Mouse (Mus musculus) right cerebral cortex, postnatal 10 days (tissue): ENCODE results near the gene Asnsd1.
A peak's percentile ranks its signal among the peaks of the same experiment; 100 is the strongest.
"Not testable (repeated sequence)": the region's sequence is repeated elsewhere in the genome, so short reads cannot be mapped to it uniquely, and the experiment has no call there.

Source experiments
- DNase-seq, 2 experiments: peaks; one replicate each; pipeline ENCODE4 v3.0.0; 2021; ENCODE audit warnings: low spot score in 2 of 2

The Asnsd1 gene

DNA sequence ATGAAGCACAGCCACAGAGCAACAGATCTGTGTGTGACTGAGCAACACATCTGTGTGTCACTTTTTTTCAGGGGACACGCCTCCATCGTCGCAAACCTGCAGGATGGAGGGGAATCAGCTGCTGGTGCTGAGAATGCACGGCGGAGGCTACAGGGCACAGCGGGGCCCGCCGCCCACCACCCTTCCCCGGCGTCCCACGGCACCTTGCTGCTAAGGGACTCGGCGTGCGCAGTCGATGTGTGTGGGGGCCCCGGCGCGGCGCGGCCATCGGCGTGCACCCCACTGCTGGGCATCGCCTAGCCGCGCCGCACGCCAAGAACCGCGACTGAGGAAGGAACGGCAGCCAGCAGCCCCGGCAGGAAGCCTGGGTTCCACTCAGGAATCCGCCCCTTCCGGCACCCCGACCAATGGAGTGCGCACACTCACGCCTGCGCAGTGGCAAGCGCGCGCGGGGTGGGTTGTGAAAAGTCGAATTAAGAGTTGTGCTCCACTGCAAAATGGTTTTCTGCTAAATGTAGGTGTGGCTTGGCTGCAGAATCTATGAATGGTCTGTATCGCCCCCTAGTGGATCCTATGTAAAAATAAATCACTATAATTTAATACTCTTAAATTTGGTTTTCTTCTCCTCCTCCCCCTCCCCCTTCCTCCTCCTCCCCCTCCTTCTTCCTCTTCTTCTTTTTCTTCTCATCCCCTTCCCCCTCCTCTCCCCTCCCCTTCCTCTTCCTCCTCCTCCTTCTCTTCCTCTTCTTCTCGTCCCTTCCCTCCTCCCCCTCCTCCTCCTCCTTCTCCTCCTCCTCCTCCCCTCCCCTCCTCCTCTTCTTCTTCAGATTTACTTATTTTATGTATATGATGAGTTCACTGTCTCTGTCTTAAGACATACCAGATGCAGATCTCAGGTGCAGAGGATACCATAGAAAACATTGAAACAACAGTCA, at the start of gene Asnsd1, which contains the start of the genes Asdurf and Gm28551:
Gene Asnsd1 (minus strand): TSS at position 426 of the 935 bp plus-strand sequence.
Gene Asdurf (minus strand): TSS at position 293 of the 935 bp plus-strand sequence.
Gene Gm28551 (minus strand): TSS at position 341 of the 935 bp plus-strand sequence.
- peak; percentile 98 for DNase-seq

- peak; percentile 46 to 51 for DNase-seq
Measured at GRCm38 (mm10) chr1:53393936-53394760, 41.6 kb upstream of the Asnsd1 start.

DNA sequence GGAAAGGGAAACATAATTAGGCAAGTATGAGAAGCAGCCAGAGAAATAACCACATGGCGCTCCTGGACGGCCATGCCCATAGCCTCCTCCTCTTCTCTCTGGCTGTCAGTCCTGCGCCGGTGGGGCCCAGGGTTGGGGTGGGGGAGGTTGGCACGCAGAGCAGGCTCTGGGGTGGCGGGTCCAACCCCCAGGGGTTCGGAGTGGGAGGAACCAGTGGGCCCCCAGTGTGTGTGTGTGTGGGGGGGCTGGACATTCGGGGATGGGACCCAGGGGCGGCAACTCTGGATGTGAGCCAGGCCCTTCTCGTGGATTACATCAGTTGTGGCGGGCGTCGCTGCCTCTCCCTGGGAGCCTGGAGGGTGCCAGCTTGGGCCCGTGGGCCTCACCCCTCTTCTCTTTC, 36.2 kb upstream of the Asnsd1 start:
- no peak for DNase-seq

GRCm38 (mm10) chr1:53384085-53384688, 31.6 kb upstream of the Asnsd1 start:
- no peak for DNase-seq

- DNase-seq, result no peak
Measured at GRCm38 (mm10) chr1:53377731-53378130, 25.2 kb upstream of the Asnsd1 start.

GRCm38 (mm10) chr1:53375965-53376364, 23.4 kb upstream of the Asnsd1 start:
- DNase-seq, result not testable (repeated sequence)

- DNase-seq, result no peak
Measured at GRCm38 (mm10) chr1:53358988-53359387, 6.4 kb upstream of the Asnsd1 start.

DNA sequence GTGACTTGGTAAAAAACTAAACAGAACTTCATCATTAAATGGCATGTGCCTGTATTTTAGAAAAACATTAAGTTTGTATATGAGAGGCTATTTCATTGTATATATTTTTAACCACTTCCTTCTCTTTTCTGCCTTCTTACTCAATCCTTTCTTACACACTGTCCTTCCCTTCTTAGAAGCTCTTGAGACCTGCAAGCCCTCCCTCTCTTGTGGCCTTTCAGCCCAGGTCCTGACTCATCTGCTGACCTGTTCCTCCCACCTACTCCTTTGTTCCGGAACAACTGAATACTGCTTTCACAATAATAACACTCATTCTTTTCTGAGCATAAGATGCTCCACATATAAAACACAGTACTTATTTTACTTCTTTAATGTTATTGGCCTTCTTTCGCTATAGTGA, 11.5 kb downstream of the Asnsd1 start:
- no peak for DNase-seq

- not testable (repeated sequence) for DNase-seq
Measured at GRCm38 (mm10) chr1:53337403-53337802, 15.1 kb downstream of the Asnsd1 start.

GRCm38 (mm10) chr1:53335465-53335864, 17.1 kb downstream of the Asnsd1 start:
- DNase-seq, result no peak

DNA sequence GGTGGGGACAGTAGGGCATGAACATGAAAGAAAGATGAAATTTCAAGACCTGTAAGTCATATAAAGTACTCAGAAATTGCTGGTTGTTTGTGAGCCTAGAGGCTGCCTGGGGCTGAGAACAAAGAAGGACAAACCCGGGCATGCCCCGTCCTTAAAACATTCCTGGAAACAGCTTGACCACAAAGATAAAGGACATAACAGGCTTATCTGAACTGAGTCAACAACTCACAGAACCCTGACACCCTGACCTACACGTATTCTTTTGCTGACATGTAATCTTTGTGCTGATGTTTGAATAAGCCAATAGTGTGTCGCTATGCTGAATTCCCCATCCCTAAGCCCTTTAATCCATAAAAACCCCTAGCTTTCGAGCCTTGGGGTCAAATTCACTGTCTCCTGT, 19.0 kb downstream of the Asnsd1 start:
- DNase-seq, result not testable (repeated sequence)

DNA sequence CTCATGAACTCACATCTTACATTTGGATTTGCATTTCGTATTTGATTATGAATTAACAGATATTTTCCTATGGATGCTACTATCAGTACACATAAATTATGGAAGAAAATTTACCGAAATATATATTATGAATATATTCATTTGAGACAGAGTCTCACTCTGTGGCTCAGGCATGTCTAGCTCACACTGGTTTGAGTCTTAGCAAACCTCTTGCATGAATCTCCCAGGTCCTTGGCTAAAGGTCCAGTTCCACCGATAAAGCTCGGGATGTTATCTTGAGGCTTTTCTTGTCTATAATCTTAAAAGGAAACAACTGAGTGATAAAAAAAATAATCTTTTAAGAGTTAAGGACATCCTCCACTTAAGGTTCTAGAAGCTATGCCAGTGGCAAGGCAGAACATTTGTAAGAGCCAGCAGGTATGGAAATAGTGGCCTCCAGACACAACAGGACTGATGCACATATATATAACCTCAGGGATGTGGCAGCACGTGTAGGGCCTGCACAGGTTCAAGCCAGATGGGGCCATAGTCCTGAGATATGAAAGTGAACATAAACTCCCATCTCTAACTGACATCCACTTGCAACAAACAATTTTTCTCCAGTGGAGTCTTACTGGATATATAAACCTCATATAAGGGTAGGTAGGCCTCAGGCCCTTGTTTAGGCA, 27.6 kb downstream of the Asnsd1 start:
- no peak for DNase-seq

GRCm38 (mm10) chr1:53324277-53324676, 28.3 kb downstream of the Asnsd1 start:
- DNase-seq, result no peak

GRCm38 (mm10) chr1:53323254-53323653, 29.3 kb downstream of the Asnsd1 start:
- no peak for DNase-seq

GRCm38 (mm10) chr1:53321662-53322344, 30.7 kb downstream of the Asnsd1 start:
- DNase-seq, result no peak

GRCm38 (mm10) chr1:53312989-53313967, 39.3 kb downstream of the Asnsd1 start, which contains the start of gene Osgepl1:
TSS of gene Osgepl1 (plus strand) at chr1:53313624.
- DNase-seq, result peak; percentile 91

DNA sequence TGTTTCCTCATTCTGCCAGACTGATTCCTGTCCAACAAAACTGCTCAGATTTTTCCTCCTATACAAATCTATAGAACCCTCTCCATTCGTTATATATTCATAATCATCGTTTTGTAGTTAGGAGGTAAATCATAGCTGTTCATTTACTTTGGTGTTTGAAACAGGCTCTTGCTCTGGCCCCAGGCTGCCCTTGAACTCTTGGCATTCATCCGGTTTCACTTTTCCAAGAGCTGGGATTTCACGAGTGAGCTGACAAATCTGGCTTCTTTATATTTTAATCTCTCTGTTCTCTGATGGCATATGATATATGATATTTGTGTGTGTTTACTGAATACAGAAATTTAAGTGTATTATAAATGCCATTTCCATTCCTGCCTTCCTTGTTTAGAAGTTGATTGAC, 52.0 kb downstream of the Asnsd1 start:
- DNase-seq, result no peak

- peak; percentile 95 to 96 for DNase-seq
Measured at GRCm38 (mm10) chr1:53296581-53297383, 55.8 kb downstream of the Asnsd1 start, which contains the start of the genes Pms1, Ormdl1 and Gm28778. TSS of gene Pms1 (minus strand) at chr1:53297018. TSS of gene Ormdl1 (plus strand) at chr1:53297095. TSS of gene Gm28778 (plus strand) at chr1:53297111.
